Mouse (Mus musculus) cerebellum, adult 2 months (tissue): Measurements from ENCODE around the gene Capzb.

ENCODE experiments used
- CTCF ChIP-seq: fragments of 200-500 bp; IDR thresholded peaks from 2 replicates; pipeline ENCODE4 v1.5.1; 2011; ENCODE audit warnings: low read depth, mild to moderate bottlenecking, control low read depth, low read length, moderate library complexity, borderline replicate concordance; ENCODE audit not compliant: insufficient read depth
- POLR2A ChIP-seq: fragments of 200-500 bp; IDR thresholded peaks from 2 replicates; pipeline ENCODE4 v1.6.1; 2011; ENCODE audit warnings: low read length, control low read depth, borderline replicate concordance; ENCODE audit not compliant: insufficient read depth

DNA sequence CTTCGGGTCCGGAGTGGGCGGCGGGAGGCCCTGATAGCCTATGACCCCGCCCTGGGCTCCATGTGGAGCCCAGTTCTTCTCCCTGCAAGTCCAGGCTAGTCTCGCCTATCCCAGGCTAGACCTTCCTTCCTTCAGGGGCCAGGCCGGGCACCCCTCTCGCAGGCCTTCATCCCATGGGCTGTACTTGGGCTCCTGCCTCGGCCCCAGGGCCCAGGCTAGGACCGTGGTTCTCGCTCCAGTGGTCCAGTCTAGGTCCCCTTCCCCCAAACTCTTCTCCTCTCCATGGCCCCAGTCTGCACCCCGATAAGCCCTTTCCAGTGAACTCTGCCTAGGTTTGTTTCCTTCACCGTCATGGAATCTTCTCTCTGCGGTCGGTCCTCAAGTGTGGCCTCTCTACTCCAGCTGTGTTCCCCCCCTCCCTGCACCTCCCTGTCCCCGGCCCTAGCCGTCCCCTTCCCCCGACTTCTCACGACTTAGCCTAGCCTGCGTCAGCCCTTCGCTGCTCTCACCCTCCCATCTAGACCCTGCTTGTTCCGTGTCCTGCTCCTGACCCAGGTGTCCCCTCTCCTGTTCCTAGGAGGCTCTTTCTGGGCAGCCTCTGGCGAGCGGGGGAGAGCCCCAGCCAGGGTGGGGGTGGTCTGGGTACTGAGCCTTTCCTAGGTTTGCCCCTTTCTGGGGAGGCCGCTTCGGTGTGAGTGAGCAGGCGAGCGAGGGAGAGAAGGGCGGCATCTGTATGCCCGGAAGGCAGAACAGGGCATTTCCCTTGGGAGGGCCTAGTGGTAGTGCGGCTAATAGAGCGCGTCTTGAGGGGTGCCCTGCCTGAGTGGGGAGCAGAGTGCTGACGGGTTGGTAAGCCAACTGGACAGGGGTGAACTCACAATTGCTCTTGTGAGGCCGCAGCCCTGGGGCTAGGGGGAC lies 736 bp downstream of the Capzb start:
- TF ChIP-seq CTCF (no peak), POLR2A (no peak)
